8 mouse cellular contexts compared by ENCODE assay signal in genomic region chr8:61590551-61591431, GRCm38 (mm10).
DNase-seq lines count a peak whose midpoint lies in the region; ATAC-seq and TF ChIP-seq lines count a peak whose summit lies in the region.

No protein-coding gene starts in this region.

- peak overlapping the region; percentile 84 for H3K27ac ChIP-seq in gastrocnemius, adult 2 months
- H3K27ac ChIP-seq in hindbrain, embryonic 16.5 days (ENCODE audit: low read depth, low read length): peak overlapping the region; percentile 67; the same call in 1 of the 2 replicates

- intact Hi-C loops in gastrocnemius, adult 2 months (cut with DNase I): no loop called here

- H3K4me3 ChIP-seq in gastrocnemius, adult 2 months: peak overlapping the region; percentile 80
- peak overlapping the region; percentile 71 for H3K4me3 ChIP-seq in hindbrain, embryonic 16.5 days (ENCODE audit: low read length)

- H3K4me1 ChIP-seq in hindbrain, embryonic 16.5 days (ENCODE audit: control insufficient read depth, insufficient read depth, low read depth, low read length): peaks cover 11% of the 10 kb centered on the region

- no peak for TF ChIP-seq CTCF in gastrocnemius, adult 2 months (IDR thresholded peaks at IDR 0.05)

- peak overlapping the region; percentile 100 for H3K4me2 ChIP-seq in hindbrain, embryonic 16.5 days (ENCODE audit: low read length)

- peak; percentile 89 for ATAC-seq in hindbrain, embryonic 16.5 days
- ATAC-seq in megakaryocyte, adult 5-6 weeks (ENCODE audit: poor library complexity, severe bottlenecking): peak; percentile 94

- H3K9me3 ChIP-seq in hindbrain, embryonic 16.5 days (ENCODE audit: control insufficient read depth, low read length): no peaks in the 10 kb centered on the region

- 0% methylated on average over 34 of the region's 35 CpGs for WGBS in hindbrain, embryonic 16.5 days

- no peaks in the 10 kb centered on the region for H3K36me3 ChIP-seq in hindbrain, embryonic 16.5 days (ENCODE audit: control insufficient read depth, insufficient read depth, low read length)

- H3K27me3 ChIP-seq in hindbrain, embryonic 16.5 days (replicated peaks; ENCODE audit: control insufficient read depth, insufficient read depth, low read length): no peaks in the 10 kb centered on the region

- H3K9ac ChIP-seq in hindbrain, embryonic 16.5 days (ENCODE audit: low read depth, low read length): peak overlapping the region; percentile 76

- DNase-seq in adipocyte (ENCODE audit: low spot score): peak; percentile 90
- DNase-seq in cerebellum, postnatal 25 days: peak; percentile 62 to 75
- DNase-seq in gastrocnemius, adult 2 months: peak; percentile 91
- DNase-seq in layer of hippocampus, postnatal 36 days: peak; percentile 53 to 59
- DNase-seq in right cerebral cortex, postnatal 14 days: peak; percentile 44
- DNase-seq in urinary bladder, postnatal 4 days (ENCODE audit: low spot score in 2 of 2): peak; percentile 85 to 92

Comparison
In these comparisons a context has a peak if more than half of its experiments do, and no peak if none do; other contexts are left out.
1. Peak in every context shown above with its lines: DNase-seq, ATAC-seq, H3K4me3 ChIP-seq and H3K27ac ChIP-seq.